Mouse (Mus musculus): ENCODE data around the gene Olfr1260.

Gene Olfr1260

GRCm38 (mm10) chr2:89974184-89974583 lies at the start of gene Olfr1260:
Gene Olfr1260, plus strand, starts transcription at chr2:89974340.
- no peak for DNase-seq (ENCODE audit: low spot score)

- DNase-seq (ENCODE audit: low spot score) = no peak
These were observed 47.1 kb upstream of the Olfr1260 start, which contains the start of gene Olfr1258 for GRCm38 (mm10) chr2:89927009-89927408. Gene Olfr1258, plus strand, starts transcription at chr2:89927309.

- DNase-seq (ENCODE audit: low spot score) = no peak
These were observed 25.6 kb upstream of the Olfr1260 start, which contains the start of gene Olfr1259 for GRCm38 (mm10) chr2:89948564-89948963. Gene Olfr1259, minus strand, starts transcription at chr2:89948664.

- no peak for DNase-seq (ENCODE audit: low spot score)
These were observed 3.6 kb downstream of the Olfr1260 start for GRCm38 (mm10) chr2:89977709-89978108.

- DNase-seq (ENCODE audit: low spot score) = no peak
These were observed 16.8 kb downstream of the Olfr1260 start, which contains the start of gene Olfr1261 for GRCm38 (mm10) chr2:89990921-89991320. Gene Olfr1261, plus strand, starts transcription at chr2:89991221.

- DNase-seq (ENCODE audit: low spot score) = no peak
These were observed 25.7 kb downstream of the Olfr1260 start, which contains the start of gene Olfr1262 for GRCm38 (mm10) chr2:89999845-90000244. Gene Olfr1262, plus strand, starts transcription at chr2:90000145.

- DNase-seq (ENCODE audit: low spot score) = no peak
These were observed 37.7 kb downstream of the Olfr1260 start, which contains the start of gene Olfr1263 for GRCm38 (mm10) chr2:90011831-90012230. Gene Olfr1263, plus strand, starts transcription at chr2:90012131.

- no peak for DNase-seq (ENCODE audit: low spot score)
These were observed 51.3 kb downstream of the Olfr1260 start, which contains the start of gene Olfr1264 for GRCm38 (mm10) chr2:90025477-90025876. Gene Olfr1264, minus strand, starts transcription at chr2:90025577.
